Mouse (Mus musculus): Measurements from ENCODE around the gene Ankrd28.

Gene Ankrd28

DNA sequence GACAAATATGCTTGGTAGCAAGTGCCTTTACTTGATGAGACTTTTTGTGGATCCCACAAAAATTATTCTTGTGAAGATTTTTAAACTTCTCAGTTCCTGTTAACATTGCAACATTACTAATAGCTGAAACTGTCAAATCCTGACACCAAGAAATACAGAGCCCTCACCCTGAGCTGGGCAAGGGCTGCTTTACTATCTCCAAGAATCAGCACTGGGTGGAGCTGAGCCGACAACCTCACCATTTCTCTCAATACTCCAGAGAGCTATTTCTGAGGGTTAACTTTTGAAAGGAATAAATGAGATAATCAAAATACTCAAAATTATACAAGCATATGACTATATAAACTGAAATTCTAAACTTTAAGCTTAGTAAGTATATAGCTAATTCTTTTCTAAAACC, 121.1 kb downstream of the Ankrd28 start:
- DNase-seq, result no peak

DNA sequence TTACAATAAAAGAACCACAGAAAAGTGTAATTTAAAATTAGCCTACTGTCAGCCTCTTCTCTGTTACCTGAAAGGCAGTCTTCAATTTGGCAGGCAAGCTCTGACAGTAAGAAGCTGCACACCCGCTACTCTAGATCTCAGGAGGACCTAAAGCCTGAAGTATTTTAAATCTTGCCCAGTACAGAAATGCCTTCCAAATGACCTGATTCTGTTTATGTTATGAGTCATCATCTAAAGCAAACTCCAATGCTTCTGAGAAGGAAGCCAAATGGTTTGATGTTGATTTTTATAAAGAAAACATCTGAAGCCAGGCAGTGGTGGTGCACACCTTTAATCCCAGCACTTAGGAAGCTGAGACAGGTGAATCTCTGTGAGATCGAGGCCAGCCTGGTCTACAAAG, 130.1 kb downstream of the Ankrd28 start:
- DNase-seq, result no peak

DNA sequence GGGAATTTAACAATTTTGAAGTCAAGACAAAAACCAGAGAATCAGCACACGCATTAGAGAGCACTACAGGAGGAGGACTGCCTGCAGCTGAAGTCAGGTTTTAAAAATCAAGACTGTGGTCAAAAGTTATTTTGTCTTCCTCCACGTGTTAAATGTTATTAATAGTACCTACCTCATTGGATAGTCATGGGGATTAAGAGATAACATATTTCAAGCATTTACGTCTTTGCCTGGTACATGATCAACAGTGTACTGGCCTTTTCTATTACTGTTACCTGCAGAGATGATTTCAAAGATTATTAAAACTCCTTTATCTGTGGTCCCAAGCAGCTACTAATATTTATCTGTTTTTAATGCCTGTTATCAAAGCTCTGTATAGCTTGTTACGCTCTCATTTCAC, 132.7 kb downstream of the Ankrd28 start:
- no peak for DNase-seq

DNA sequence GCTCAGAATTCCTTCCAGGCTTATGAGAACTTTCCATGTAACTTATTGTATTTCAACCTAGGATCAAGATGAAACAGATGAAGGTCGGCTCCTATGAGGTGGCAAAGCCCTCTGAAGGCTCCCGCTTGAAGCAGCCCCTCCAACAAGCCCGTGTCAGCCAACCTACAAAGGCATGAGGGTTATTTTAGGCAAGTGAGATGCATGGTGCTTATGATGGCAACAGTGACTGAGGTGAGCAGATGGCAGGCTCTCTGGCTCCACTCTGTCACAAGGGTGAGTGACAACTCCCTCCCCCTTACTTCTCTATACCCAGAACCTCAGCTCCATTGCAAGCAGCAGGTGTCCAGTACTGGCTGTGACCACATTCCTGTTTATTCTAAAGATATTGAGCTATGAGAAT, 133.1 kb downstream of the Ankrd28 start:
- no peak for DNase-seq

DNA sequence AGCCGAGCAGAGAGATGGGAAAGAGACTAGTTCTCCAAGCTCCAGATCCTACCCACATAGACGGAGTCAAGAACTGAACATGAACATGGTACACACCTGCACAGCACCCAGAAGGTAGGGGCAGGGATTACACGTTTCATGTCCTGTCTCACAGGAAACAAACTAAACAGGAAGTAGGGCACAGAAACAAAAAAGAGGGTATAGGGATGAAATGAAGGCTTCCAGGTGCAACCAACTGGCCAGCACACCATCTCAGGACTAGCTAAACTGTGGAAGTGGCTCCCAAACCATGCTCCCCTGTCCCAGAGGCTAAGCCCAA, 133.5 kb downstream of the Ankrd28 start:
- no peak for DNase-seq

DNA sequence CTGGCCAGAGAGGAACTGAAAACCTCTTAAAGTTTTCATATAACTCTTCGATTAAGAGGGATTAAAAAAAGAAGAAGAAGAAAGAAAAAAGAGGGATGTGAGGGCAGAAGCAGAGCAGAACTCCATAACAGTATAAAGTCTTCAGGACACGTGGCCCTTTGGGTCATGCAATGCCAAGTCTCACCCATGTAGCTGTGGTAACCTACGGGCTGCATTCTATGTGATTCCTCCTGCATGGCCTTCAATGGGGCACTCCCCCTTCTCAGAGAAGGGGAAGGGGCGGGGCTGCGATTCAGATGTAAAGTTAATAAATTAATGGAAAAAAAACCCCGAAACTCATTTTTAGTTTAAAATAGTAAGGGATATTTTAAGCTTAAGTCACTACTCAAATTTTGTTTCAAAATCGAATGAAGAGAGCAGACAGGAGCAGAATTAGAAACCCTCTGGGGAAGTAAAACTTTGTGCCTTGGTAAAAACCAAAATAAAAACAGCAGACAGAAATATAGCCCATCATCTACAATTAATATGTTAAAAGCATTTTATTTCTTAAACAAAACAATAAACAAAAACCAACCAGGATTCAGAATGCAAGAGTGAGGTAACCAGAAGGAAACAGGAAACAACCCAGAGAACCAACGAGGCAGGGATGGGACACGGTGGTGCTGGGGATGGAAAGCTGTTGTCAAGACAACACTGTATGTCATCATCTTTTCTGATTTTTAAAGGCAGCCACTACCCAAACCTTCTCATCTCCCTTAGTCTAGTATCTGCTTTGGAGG, 134.1 kb downstream of the Ankrd28 start:
- DNase-seq, result no peak

DNA sequence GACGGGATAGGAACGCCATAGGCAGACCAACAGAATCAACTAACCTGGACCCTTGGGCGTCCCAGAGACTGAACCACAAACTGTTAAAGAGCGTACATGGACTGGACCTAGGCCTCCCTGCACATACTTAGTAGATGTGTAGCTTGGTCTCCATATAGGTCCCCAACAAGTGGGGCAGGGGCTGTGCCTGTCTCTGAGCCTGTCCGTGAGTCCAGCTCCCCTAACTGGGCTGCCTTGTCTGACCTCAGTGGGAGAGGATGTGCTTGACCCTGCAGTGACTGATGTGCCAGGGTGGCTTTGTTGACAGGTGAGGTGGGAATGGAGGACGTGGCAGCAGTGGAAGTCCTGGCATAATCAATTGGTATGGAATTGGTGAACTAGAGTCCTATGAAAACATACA, 137.9 kb downstream of the Ankrd28 start:
- no peak for DNase-seq

DNA sequence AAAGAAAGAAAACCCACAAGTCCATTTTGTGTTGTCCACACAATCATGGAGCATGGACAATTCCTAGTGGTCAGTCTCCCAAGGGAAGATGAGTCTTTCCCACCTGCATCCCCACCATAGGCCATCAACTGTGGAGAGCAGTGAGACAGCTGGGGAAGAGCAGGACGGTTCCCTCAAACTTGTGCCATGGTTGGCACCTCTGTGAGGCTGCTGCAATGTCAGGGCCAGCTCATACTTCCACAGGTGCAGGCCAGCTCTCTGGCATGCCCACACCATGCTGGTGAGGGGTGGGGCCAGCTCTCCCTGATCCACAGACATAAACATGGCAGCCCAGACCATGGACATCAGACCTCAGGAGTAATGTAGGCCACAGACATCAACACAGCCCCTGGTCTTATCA, 144.2 kb downstream of the Ankrd28 start:
- no peak for DNase-seq

DNA sequence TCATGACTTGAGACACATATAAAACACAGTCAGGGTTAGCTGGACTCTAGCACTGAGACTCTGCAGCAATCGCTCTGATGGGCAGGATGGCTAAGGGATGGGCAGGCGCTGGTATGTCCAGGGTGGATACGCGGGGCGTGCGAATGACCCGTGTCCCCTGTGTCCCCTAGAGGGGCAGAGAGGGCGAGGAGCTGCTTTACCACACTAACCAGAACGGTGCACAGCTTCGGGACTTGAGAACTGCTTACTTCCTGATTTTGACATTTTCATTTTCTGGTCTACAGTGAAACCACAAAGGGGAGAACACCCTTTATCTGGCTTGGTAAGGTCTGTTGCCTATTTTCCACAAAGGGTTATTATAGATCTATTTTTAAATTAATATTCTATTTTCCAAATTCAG, 144.8 kb downstream of the Ankrd28 start:
- no peak for DNase-seq

DNA sequence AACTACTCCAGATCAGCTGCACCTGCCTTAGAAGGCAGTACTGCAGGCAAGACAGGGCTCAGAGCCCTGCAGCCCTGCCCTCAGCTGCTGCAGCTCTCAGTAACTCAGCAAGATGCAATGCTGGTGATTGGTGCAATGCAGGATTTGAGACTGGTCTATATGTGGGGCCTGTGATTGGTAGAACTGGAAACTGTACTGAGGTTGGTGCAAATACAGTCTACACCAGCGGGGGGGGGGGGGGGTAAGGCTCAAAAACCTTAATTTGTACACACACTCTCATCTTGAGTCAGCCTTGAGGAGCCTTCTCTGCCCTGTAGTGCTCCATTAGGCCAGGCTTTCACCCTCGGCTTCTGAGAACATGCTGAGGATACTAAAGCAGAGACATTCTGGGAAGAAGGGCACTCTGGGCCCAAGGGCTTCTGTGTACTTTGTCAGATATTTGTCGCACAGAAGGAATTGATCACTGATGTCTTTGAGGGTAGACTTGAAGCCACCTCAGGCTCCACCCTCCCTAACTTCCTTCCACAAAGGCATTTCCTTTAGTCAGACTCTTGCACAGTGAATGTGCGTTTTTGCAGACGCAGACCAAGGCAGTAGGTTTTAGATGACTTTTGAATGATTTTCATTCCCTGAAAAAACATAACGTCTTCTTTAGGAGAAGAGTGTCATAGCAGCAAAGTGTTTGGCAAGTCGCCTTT, 146.0 kb downstream of the Ankrd28 start:
- no peak for DNase-seq

DNA sequence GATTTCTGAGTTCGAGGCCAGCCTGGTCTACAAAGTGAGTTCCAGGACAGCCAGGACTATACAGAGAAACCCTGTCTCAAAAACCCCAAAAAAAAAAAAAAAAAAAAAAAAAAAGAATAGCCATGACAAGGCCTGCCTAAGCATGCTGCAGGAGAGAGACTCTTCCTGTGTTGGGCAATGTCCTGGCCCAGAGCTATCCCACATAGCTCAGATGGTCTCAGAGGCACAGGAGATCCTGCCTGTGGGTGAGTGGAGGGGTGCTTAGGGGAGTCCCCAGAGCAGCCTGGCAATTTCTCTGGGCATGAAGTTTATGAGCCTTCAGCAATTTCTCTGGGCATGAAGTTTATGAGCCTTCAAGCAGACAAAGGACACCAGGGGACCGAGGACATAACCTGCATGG, 146.8 kb downstream of the Ankrd28 start:
- DNase-seq, result no peak

DNA sequence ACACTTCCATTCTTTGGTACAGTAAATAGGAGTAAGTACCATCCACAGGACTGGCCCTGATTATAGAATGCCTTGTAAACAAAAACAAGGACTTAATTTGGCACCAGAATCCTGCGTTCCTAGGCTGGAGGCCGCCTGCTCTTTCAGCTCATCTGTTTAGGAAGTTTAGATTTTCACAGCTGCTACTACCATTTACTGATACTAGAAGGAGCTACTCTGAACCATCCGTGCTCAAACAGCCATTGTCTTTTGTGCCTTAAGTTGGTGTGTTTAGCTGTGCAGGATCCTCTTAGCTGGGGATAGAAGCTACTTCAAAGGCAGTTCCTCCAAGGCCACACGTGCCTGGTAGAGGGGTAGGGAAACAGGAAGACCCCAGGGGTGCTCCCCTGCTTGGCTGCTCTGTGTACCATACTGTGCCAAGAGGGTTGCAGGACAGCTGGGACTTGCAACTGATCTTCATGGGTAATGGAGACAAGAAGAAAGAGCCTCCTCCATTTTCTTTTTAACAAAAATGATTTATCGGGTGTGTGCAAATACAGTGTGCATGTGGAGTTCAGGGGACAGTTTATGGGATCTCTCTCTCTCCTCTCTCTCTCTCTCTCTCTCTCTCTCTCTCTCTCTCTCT, 148.4 kb downstream of the Ankrd28 start:
- DNase-seq, result no peak

DNA sequence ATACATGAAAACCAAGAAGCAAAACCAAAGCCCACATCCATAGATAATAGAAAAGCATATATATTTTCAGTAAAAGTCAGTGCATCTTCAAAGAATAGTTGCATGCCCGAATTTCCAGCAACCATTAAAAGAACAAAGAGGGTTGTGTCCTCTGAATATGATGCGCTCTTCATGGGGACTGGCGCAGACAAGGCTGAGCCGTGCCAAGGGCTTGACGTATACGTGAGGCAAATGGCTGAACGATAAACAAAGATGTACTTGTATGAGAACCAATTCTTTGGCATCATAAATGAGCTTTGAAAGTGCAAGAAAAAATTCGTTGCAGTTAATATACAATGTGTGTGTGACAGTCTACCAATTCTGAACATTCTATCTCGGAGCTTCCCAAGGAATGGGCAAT, 149.2 kb downstream of the Ankrd28 start:
- no peak for DNase-seq

DNA sequence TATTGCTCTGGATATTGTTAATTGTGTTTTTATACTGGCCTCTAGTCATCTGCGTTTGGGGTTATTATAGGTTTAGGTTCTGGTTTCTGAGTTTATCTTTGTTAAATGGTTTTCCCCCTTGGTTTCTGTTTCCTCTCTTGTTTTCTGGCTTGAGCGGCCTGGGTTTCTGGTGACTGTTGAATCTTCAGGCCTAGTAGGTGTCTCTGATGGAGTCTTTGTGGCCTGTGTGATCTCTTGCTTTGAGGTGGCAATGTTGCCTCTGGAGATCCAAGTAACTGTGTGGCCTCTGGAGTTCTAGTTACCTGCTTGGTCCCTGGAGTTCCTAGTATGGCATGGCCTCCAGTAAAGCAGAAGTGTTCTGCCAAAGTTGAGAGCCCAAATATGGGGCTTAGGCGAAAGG, 149.8 kb downstream of the Ankrd28 start:
- no peak for DNase-seq

DNA sequence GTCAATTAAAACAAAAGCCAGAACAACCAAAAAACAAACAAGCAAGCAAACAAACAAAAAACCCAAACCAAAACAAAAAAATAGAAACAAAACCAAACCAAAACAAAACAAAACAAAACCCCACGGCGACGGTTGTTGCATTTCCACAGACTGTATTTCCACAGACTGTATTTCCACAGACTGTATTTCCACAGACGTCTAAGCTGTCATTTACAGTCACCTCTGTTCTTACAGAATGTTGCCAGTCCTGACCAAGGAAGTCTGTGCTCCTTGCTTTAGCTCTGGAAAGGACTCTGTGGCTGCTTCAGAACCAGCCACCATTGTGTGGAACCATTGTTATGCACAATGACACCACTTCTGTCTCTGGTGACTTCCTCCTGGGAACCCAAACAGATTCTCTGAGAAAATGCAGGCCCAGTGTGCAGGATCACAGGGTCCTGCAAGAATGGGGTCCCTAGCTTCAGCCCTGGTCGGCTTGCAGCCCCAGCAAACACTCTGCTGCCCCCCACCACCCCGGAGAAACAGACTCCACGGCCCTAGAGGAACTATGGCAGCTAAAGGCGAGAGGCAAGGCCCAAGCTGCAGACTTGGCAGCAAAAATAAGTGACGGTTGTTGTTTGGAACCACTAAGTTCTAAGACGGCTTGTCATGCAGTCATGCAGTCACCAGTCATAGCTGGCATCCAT, 158.7 kb downstream of the Ankrd28 start:
- DNase-seq, result no peak

DNA sequence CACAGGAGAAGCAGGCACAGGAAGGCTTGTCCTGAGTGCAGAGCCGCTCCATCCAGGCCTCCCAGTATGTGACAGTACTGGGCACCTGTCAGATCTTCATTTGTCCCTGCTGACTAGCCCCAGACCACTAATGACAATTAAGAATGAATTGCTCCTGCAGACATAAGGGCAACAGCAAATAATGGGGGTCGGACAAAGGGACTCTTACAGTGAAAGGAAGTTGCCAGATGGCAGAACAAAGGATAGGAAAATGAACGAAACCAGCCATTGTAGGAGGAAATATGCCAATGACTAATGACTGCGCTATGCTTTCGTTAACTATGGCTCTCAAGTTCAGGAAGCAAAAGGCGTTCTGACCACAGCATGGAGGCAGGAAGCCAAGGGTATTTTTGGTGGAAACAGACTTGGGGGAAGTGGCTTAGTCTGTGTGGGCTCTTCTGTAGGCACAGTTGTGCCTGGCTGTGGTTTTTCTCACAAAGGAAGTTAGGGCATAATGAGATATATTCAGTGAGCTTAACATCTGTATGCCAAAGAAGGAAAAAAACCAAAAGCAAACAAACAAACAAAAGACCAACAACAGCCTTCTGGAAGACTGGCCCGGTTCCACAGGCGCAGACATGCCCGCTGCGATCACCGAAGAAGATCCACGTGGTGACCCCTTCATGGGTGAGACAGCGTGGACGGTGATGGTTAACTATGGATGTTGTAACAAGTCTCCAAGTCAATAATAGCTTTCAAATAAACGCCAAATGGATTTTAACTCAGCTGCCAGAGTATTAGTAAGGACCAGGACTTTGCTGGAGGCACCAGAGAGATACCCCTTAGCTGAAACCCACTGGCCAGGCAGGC, 160.6 kb downstream of the Ankrd28 start:
- DNase-seq, result peak; percentile 58

DNA sequence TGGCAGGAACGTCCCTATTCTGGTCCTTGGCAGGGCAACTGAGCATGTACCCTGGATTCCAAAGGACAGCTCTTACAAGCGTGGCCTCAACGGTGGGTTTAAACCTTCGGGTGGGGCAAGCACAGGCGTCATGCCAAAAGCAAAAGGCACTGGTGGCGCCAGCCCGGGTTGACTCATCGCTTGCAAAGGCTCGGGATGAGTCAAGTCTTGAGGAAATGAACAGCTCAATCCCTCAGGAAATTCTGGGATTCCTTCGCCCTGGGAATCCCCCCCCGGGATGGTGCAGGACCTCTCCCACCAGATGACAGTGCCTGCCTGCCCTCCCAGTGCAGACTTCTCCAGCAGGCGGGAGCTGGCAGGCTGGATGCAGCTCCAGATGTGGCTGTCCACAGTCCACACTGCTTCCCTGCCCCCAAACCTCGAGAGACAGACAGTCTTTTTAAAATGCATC, 161.3 kb downstream of the Ankrd28 start:
- peak; percentile 75 for DNase-seq

DNA sequence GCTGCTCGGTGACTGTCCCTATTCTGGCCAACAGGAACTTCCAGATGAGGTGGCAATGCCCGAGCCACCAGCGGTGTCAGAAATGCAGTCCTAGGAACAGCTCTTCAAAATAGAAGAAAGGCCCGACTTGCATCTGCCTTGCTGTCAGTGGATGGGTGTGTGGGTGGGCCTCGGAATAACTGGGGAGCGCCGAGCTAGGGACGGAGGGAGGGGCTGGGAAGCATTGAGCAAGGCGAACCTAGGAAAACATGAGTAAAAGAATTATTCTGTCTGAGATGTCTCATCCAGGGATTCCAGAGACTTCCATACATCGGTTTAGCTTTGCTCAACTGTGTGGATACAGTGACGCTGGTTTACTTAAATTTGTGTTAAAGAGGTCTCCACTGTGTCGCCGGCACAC, 162.1 kb downstream of the Ankrd28 start:
- DNase-seq, result peak; percentile 8

DNA sequence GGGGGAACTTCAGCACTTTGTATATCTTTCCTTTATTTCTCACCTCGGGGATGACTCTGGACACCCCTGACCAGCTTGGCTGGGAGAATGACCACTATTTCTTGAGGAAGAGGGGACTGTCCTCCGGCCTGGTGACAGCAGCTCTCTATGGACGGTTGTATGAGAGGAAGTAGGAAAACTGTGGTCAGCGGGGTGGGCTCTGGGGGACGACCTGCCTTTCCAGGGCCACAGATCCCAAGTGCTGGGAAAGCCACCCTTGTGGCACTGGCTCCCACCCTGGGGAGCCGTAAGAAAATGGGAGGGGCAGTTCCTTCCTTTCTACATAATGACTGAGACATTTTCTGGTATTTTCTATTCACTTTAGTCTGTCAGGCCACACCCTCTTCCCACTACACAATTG, 162.7 kb downstream of the Ankrd28 start:
- DNase-seq, result peak; percentile 10

DNA sequence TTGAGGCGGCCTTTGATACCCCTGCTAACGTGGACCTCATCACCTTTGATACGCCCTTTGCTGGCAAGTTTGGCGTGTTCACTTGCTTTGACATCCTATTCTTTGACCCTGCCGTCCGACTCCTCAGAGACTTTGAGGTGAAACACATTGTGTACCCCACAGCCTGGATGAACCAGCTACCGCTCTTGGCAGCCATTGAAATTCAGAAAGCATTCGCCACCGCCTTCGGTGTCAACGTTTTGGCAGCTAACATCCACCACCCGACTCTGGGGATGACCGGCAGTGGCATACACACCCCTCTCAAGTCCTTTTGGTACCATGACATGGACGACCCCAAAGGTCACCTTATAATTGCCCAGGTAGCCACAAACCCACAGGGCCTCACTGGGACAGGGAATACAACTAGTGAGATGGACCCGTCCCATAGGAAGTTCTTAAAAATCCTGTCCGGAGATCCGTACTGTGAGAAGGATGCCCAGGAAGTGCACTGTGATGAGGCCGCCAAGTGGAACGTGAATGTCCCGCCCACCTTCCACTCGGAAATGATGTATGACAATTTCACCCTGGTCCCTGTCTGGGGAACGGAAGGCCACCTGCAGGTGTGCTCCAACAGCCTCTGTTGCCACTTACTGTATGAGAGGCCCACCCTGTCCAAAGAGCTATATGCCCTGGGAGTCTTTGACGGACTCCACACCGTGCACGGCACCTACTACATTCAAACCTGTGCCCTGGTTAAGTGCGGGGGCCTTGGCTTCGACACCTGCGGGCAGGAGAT, 163.3 kb downstream of the Ankrd28 start:
- DNase-seq, result peak; percentile 7

DNA sequence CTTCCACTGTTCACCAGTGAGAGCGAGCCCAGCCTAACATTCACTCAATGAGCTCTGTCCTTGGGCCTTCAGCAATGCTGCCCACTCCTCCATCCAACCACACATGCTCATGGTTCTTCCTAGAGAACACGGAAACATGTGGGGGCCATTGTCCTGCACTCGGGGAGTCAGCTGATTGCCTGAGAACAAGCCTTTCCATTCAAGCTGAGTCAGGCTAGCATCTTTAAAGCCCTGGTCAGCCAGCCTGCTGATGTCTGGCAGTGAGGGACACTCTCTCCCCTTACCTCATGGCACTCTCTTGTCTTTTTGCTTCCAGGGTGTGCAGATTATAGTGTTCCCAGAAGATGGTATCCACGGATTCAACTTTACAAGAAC, 164.9 kb downstream of the Ankrd28 start:
- DNase-seq, result peak; percentile 3
